Mouse (Mus musculus): Measurements from ENCODE around the gene Cdyl. TPM values are rescaled to one million over a fixed set of nuclear protein-coding genes. Genes with fewer than 3 reads are reported as not detected.

Cdyl gene
- total RNA-seq, 2 experiments from 2014 or later: 33.0 to 33.9 TPM

GRCm38 (mm10) chr13:35886121-35886725 lies 226.6 kb downstream of the Cdyl start:
- Histone ChIP-seq H3K4me3 (no peak overlapping the region), H3K27ac (no peak overlapping the region)
- DNase-seq (ENCODE audit: low spot score in 2 of 2): peak in 1 of 2 experiments; percentile 40
- TF ChIP-seq CTCF (conservative IDR thresholded peaks at IDR 0.05): peak; percentile 81

GRCm38 (mm10) chr13:35892866-35893265 lies 233.2 kb downstream of the Cdyl start:
- no peak overlapping the region for H3K27ac ChIP-seq
- DNase-seq (ENCODE audit: low spot score in 2 of 2): no peak

GRCm38 (mm10) chr13:35905378-35905777 lies 245.7 kb downstream of the Cdyl start:
- no peak for DNase-seq (ENCODE audit: low spot score in 2 of 2)
- no peak for TF ChIP-seq CTCF (conservative IDR thresholded peaks at IDR 0.05)
- peak overlapping the region; percentile 97 for H3K4me3 ChIP-seq
- H3K27ac ChIP-seq: no peak overlapping the region

More at GRCm38 (mm10) chr13:35892866-35893265, 233.2 kb downstream of the Cdyl start:
- no peak for TF ChIP-seq CTCF (conservative IDR thresholded peaks at IDR 0.05)
- H3K4me3 ChIP-seq: no peak overlapping the region

- H3K27ac ChIP-seq: peak within 1 kb of the TSS; percentile 62
- peak within 1 kb of the TSS; percentile 97 for H3K4me3 ChIP-seq
- TF ChIP-seq CTCF (conservative IDR thresholded peaks at IDR 0.05): no peak
- peak; percentile 86 to 94 for DNase-seq (ENCODE audit: low spot score in 2 of 2)
Observed at GRCm38 (mm10) chr13:35905879-35906481, 246.3 kb downstream of the Cdyl start, which contains the start of gene Rpp40. Rpp40 (minus strand) TSS chr13:35906359.

- DNase-seq (ENCODE audit: low spot score in 2 of 2): no peak
- H3K27ac ChIP-seq: no peak overlapping the region
- TF ChIP-seq CTCF (conservative IDR thresholded peaks at IDR 0.05): no peak
- H3K4me3 ChIP-seq: no peak overlapping the region
Observed at GRCm38 (mm10) chr13:35911476-35911875, 251.8 kb downstream of the Cdyl start.

Other genes starting within 250 kb of the Cdyl start
- gene Rpp40, start 246.5 kb downstream of the Cdyl start, total RNA-seq (2021): 1 to 10 TPM; 7.5 to 9.1 TPM

Measured in layer of hippocampus, adult 2 months (tissue).